Comparison of ENCODE assay signal across 21 mouse cellular contexts in genomic region chr11:94680639-94681038, GRCm38 (mm10). TPM values are rescaled to one million over a fixed set of nuclear protein-coding genes. Genes with fewer than 3 reads are reported as not detected.
DNase-seq lines count a peak whose midpoint lies in the region; ATAC-seq and TF ChIP-seq lines count a peak whose summit lies in the region.
"Had no signal": no experiment of that assay in that cellular context is flagged by ENCODE, and none has a peak within 500 bp of the region (broad histone marks: within the 10 kb centered on the region; RNA-seq: fewer than 3 reads in every experiment).

No protein-coding gene starts in this region.

- TF ChIP-seq POLR2A in heart, adult 2 months (IDR thresholded peaks at IDR 0.05; ENCODE audit: insufficient read depth, low read depth, low read length) = no peak
- no peak for TF ChIP-seq POLR2A in lung, adult 2 months (IDR thresholded peaks at IDR 0.05; ENCODE audit: borderline replicate concordance, extremely low read depth, low read depth, low read length)

- H3K9me3 ChIP-seq in heart, embryonic 11.5 days (replicated peaks; ENCODE audit: control insufficient read depth, low read length) = no peaks in the 10 kb centered on the region
- H3K9me3 ChIP-seq in E14TG2a.4 (ENCODE audit: low read length) = no peaks in the 10 kb centered on the region
- H3K9me3 ChIP-seq: embryonic facial prominence, embryonic 15.5 days; heart, embryonic 10.5 days; limb, embryonic 12.5 days; midbrain, embryonic 13.5 days had no signal

- TF ChIP-seq CTCF in heart, adult 2 months (IDR thresholded peaks at IDR 0.05) = peak; percentile 51
- TF ChIP-seq CTCF in lung, adult 2 months (IDR thresholded peaks at IDR 0.05; ENCODE audit: insufficient read depth, low read length) = peak; percentile 9; the same call in 1 of the 2 replicates
- peak; percentile 86 for TF ChIP-seq CTCF in E14TG2a.4 (conservative IDR thresholded peaks at IDR 0.05; ENCODE audit: low read length)

- no peak overlapping the region for H3K9ac ChIP-seq in heart, adult 2 months (ENCODE audit: low read depth, low read length)
- no peak overlapping the region for H3K9ac ChIP-seq in heart, embryonic 11.5 days (ENCODE audit: low read depth, low read length)
- H3K9ac ChIP-seq: embryonic facial prominence, embryonic 15.5 days; limb, embryonic 12.5 days; midbrain, embryonic 13.5 days had no signal

- no peaks in the 10 kb centered on the region for H3K36me3 ChIP-seq in heart, adult 2 months (ENCODE audit: control insufficient read depth, insufficient read depth, low read length)
- H3K36me3 ChIP-seq in heart, embryonic 11.5 days (ENCODE audit: control insufficient read depth, insufficient read depth, low read length) = no peaks in the 10 kb centered on the region
- 0 out of 2 replicates have a peak, but pooled peaks cover 2% of the 10 kb centered on the region for H3K36me3 ChIP-seq in E14TG2a.4 (ENCODE audit: insufficient read depth, low read length)
- H3K36me3 ChIP-seq: embryonic facial prominence, embryonic 15.5 days; heart, embryonic 10.5 days; limb, embryonic 12.5 days; midbrain, embryonic 13.5 days had no signal

- peaks cover 4% of the 10 kb centered on the region; the same call in 1 of the 2 replicates for H3K79me2 ChIP-seq in heart, adult 2 months (replicated peaks; ENCODE audit: control insufficient read depth, insufficient read depth, low read length)

- H3K27me3 ChIP-seq in heart, adult 2 months (ENCODE audit: control insufficient read depth, insufficient read depth, low read length) = no peaks in the 10 kb centered on the region
- no peaks in the 10 kb centered on the region for H3K27me3 ChIP-seq in heart, embryonic 11.5 days (ENCODE audit: control insufficient read depth, insufficient read depth, low read length)
- no peaks in the 10 kb centered on the region; the same call in 1 of the 2 replicates for H3K27me3 ChIP-seq in E14TG2a.4 (ENCODE audit: insufficient read depth, low read length)
- H3K27me3 ChIP-seq: CH12.LX; embryonic facial prominence, embryonic 15.5 days; limb, embryonic 12.5 days; midbrain, embryonic 13.5 days had no signal

- H3K27ac ChIP-seq in heart, adult 2 months = peak overlapping the region; percentile 51
- no peak overlapping the region for H3K27ac ChIP-seq in heart, embryonic 11.5 days (ENCODE audit: low read depth, low read length)
- H3K27ac ChIP-seq: embryonic facial prominence, embryonic 15.5 days; heart, embryonic 10.5 days; limb, embryonic 12.5 days; midbrain, embryonic 13.5 days had no signal

- intact Hi-C loops in heart, adult 2 months (cut with DNase I) = no loop called here

- no peak for DNase-seq in heart, adult 2 months
- DNase-seq in lung, adult 2 months = no peak
- no peak for DNase-seq in lung, postnatal 4 days
- DNase-seq in c-Kit-positive CD71-positive TER-119-positive erythroid progenitor cells, embryonic 14.5 days (ENCODE audit: low spot score) = peak; percentile 14
- DNase-seq in urinary bladder, adult 2 months (ENCODE audit: low spot score) = no peak
- DNase-seq: adrenal gland, postnatal 25 days; kidney, postnatal 25 days; lung, postnatal 10 days; thymus, postnatal 25 days had no signal

- ATAC-seq in heart, embryonic 11.5 days (replicated peaks; ENCODE audit: insufficient number of reproducible peaks, low FRiP score, low TSS enrichment) = no peak
- ATAC-seq: forebrain, embryonic 14.5 days; intestine, embryonic 16.5 days; midbrain, embryonic 13.5 days had no signal

- no peak overlapping the region for H3K4me3 ChIP-seq in heart, adult 2 months
- H3K4me3 ChIP-seq in heart, embryonic 11.5 days (ENCODE audit: low read depth, low read length) = no peak overlapping the region
- H3K4me3 ChIP-seq in lung, adult 2 months (replicated peaks; ENCODE audit: extremely low read depth, low read depth, low read length) = no peak overlapping the region
- H3K4me3 ChIP-seq in E14TG2a.4 (replicated peaks; ENCODE audit: low read length) = no peak overlapping the region
- H3K4me3 ChIP-seq: embryonic facial prominence, embryonic 15.5 days; heart, embryonic 10.5 days; limb, embryonic 12.5 days; midbrain, embryonic 13.5 days had no signal

- H3K4me2 ChIP-seq in heart, embryonic 11.5 days = no peak overlapping the region
- H3K4me2 ChIP-seq: embryonic facial prominence, embryonic 15.5 days; limb, embryonic 12.5 days; midbrain, embryonic 13.5 days had no signal

- no peak for TF ChIP-seq EP300 in heart, adult 2 months (IDR thresholded peaks at IDR 0.05; ENCODE audit: insufficient read depth, low read depth, low read length)

- peaks cover 12% of the 10 kb centered on the region for H3K4me1 ChIP-seq in heart, adult 2 months (ENCODE audit: control insufficient read depth, insufficient read depth, low read length)
- H3K4me1 ChIP-seq in heart, embryonic 11.5 days (ENCODE audit: control insufficient read depth, insufficient read depth, low read length) = peaks cover 14% of the 10 kb centered on the region
- peaks cover 2% of the 10 kb centered on the region; the same call in 1 of the 2 replicates for H3K4me1 ChIP-seq in lung, adult 2 months (ENCODE audit: control insufficient read depth, insufficient read depth, low read length)
- H3K4me1 ChIP-seq in E14TG2a.4 (replicated peaks; ENCODE audit: low read depth, low read length) = peaks cover 34% of the 10 kb centered on the region

RNA-seq across cellular contexts. Expression of gene Xylt2, which starts 3.3 kb away (rescaled TPM):
- total RNA-seq in heart, adult 2 months (2021) = 1 to 10 TPM; 7.2 to 7.9 TPM
- polyA plus RNA-seq in heart, adult 2 months (2012; rRNA removed) = 11.6 and 12.1 TPM in 2 replicates
- 9.0 and 11.9 TPM in 2 replicates for polyA plus RNA-seq in heart, embryonic 11.5 days (2014; fragmentation: Nextera tagmentation; extraction: Ambion mirVana)
- polyA plus RNA-seq in lung, adult 2 months (2012; rRNA removed) = 38.4 and 41.1 TPM in 2 replicates
- polyA plus RNA-seq in urinary bladder, adult 2 months (2012; rRNA removed) = 12.7 and 15.9 TPM in 2 replicates

RNA-seq across cellular contexts. Expression of gene Gm11541, which starts 23.7 kb away (rescaled TPM):
- not detected for total RNA-seq in heart, adult 2 months (2021)
- polyA plus RNA-seq in heart, adult 2 months (2012; rRNA removed) = not detected in 2 replicates
- polyA plus RNA-seq in heart, embryonic 11.5 days (2014; fragmentation: Nextera tagmentation; extraction: Ambion mirVana) = not detected in 2 replicates
- not detected in 2 replicates for polyA plus RNA-seq in lung, adult 2 months (2012; rRNA removed)
- not detected in 2 replicates for polyA plus RNA-seq in urinary bladder, adult 2 months (2012; rRNA removed)
- total RNA-seq: adrenal gland, postnatal 25 days; gastrocnemius, adult 8-10 months; hematopoietic stem cell, adult 5-6 weeks had no signal
- polyA plus RNA-seq: cortical plate, adult 2 months; forebrain, embryonic 14.5 days; heart, embryonic 10.5 days; midbrain, embryonic 13.5 days had no signal

RNA-seq across cellular contexts. Expression of gene Eme1, which starts 26.9 kb away (rescaled TPM):
- not detected for total RNA-seq in heart, adult 2 months (2021)
- polyA plus RNA-seq in heart, adult 2 months (2012; rRNA removed) = 0.12 and 0.14 TPM in 2 replicates
- polyA plus RNA-seq in heart, embryonic 11.5 days (2014; fragmentation: Nextera tagmentation; extraction: Ambion mirVana) = 17.5 and 17.9 TPM in 2 replicates
- 0.11 and 0.51 TPM in 2 replicates for polyA plus RNA-seq in lung, adult 2 months (2012; rRNA removed)
- 0.52 and 0.53 TPM in 2 replicates for polyA plus RNA-seq in urinary bladder, adult 2 months (2012; rRNA removed)
- total RNA-seq: gastrocnemius, adult 8-10 months had no signal

RNA-seq across cellular contexts. Expression of gene Mrpl27, which starts 27.1 kb away (rescaled TPM):
- 10 to 100 TPM; 54.9 to 59.5 TPM for total RNA-seq in heart, adult 2 months (2021)
- 67.0 and 74.1 TPM in 2 replicates for polyA plus RNA-seq in heart, adult 2 months (2012; rRNA removed)
- 128 and 136 TPM in 2 replicates for polyA plus RNA-seq in heart, embryonic 11.5 days (2014; fragmentation: Nextera tagmentation; extraction: Ambion mirVana)
- 32.8 and 34.7 TPM in 2 replicates for polyA plus RNA-seq in lung, adult 2 months (2012; rRNA removed)
- polyA plus RNA-seq in urinary bladder, adult 2 months (2012; rRNA removed) = 93.5 and 105 TPM in 2 replicates

RNA-seq across cellular contexts. Expression of gene Lrrc59, which starts 51.1 kb away (rescaled TPM):
- total RNA-seq in heart, adult 2 months (2021) = 10 to 100 TPM; 31.5 to 32.0 TPM
- 25.3 and 31.9 TPM in 2 replicates for polyA plus RNA-seq in heart, adult 2 months (2012; rRNA removed)
- polyA plus RNA-seq in heart, embryonic 11.5 days (2014; fragmentation: Nextera tagmentation; extraction: Ambion mirVana) = 137 and 170 TPM in 2 replicates
- polyA plus RNA-seq in lung, adult 2 months (2012; rRNA removed) = 41.4 and 46.3 TPM in 2 replicates
- polyA plus RNA-seq in urinary bladder, adult 2 months (2012; rRNA removed) = 62.8 and 64.7 TPM in 2 replicates

Comparison
In these comparisons a context has a peak if more than half of its experiments do, and no peak if none do; other contexts are left out.
1. RNA of gene Eme1, which starts 26.9 kb away (polyA plus RNA-seq): 17.5 to 17.9 TPM in heart, embryonic 11.5 days; 0.52 to 0.53 TPM in urinary bladder, adult 2 months, 0.11 to 0.51 TPM in lung, adult 2 months and 0.12 to 0.14 TPM in heart, adult 2 months; every median in the first group is over 10 times any median in the second.
2. CTCF ChIP-seq: peak in every context shown above with its lines; median percentile 86 in E14TG2a.4; 51 in heart, adult 2 months; 9 in lung, adult 2 months.